Mouse (Mus musculus) lung, adult 2 months (tissue): ENCODE results near the gene Grk5. TPM values are rescaled to one million over a fixed set of nuclear protein-coding genes. Genes with fewer than 3 reads are reported as not detected.
"Not testable (repeated sequence)": the region's sequence is repeated elsewhere in the genome, so short reads cannot be mapped to it uniquely, and the experiment has no call there.

Source experiments
- DNase-seq: peaks from one replicate; pipeline ENCODE4 v3.0.0; 2022
- H3K4me1 ChIP-seq: fragments of 200-500 bp; 2 replicates; pipeline ENCODE4 v1.6.1; 2011; ENCODE audit warnings: low read length; ENCODE audit not compliant: control insufficient read depth, insufficient read depth
- H3K4me3 ChIP-seq: fragments of 200-500 bp; replicated peaks from 2 replicates; pipeline ENCODE3; 2011; ENCODE audit warnings: low read depth, mild to moderate bottlenecking, control low read depth, low read length; ENCODE audit errors: extremely low read depth
- CTCF ChIP-seq: fragments of 200-500 bp; IDR thresholded peaks from 2 replicates; pipeline ENCODE4 v1.5.1; 2011; ENCODE audit warnings: mild to moderate bottlenecking, low read length, control low read depth; ENCODE audit not compliant: insufficient read depth
- POLR2A ChIP-seq: fragments of 200-500 bp; IDR thresholded peaks from 2 replicates; pipeline ENCODE4 v1.6.1; 2011; ENCODE audit warnings: low read depth, mild to moderate bottlenecking, control low read depth, low read length, borderline replicate concordance; ENCODE audit errors: extremely low read depth
- WGBS: fragments of 180-500 bp; shearing (Covaris S2); methylation state at CpG from one replicate; pipeline ENCODE4 v1.1.7; 2018; 5-methylcytosine and 5-hydroxymethylcytosine counted together
- polyA plus RNA-seq: library from polyadenylated mRNA; depleted of rRNA; stranded (reverse); fragments of >200 nt; gene quantifications from 2 replicates; pipeline ENCODE4 v1.2.3, GENCODE M21; 2012

The Grk5 gene
- polyA plus RNA-seq, 1 experiment: 10.8 TPM

DNA sequence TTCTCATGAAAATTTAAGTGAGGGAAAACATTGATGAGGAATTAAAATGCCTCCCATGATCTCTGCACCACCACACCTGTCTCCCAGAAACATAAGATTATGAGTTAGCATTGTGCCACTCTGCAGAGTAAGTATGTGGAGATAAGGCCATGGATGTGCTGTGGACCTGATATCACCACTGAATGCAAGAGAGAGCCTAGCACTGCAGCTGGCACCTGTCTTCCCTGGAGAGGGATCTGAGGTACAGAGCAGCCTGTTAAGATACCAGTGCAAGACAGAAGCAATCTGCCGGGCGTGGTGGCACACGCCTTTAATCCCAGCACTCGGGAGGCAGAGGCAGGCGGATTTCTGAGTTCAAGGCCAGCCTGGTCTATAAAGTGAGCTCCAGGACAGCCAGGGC, 15.9 kb downstream of the Grk5 start:
- DNase-seq: no peak
- TF ChIP-seq POLR2A: no peak
- 93% methylated on average over 5 of the region's 5 CpGs for WGBS
- Histone ChIP-seq H3K4me3 (no peak overlapping the region), H3K4me1 (peaks cover 10% of the 10 kb centered on the region)

DNA sequence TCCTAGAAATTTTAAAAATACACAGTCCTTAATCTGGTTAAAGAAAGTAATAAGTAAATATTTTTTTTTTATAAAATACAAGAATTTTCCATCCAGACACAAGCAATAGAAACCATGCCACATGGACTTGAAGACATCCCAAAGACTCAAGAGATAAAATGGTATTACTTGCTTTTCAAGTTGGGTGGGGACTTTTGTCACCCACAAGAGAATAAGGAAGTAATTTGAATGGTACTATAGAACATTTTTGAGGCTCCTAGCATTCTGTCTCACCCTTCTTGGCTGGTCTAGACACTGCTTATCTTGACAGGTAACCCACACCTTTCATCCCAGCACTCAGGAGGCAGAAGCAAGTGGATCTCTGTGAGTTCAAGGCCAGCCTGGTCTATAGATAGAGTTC, 20.8 kb downstream of the Grk5 start:
- H3K4me1 ChIP-seq: peaks cover 3% of the 10 kb centered on the region
- H3K4me3 ChIP-seq: no peak overlapping the region
- DNase-seq: no peak
- TF ChIP-seq CTCF (no peak), POLR2A (no peak)

DNA sequence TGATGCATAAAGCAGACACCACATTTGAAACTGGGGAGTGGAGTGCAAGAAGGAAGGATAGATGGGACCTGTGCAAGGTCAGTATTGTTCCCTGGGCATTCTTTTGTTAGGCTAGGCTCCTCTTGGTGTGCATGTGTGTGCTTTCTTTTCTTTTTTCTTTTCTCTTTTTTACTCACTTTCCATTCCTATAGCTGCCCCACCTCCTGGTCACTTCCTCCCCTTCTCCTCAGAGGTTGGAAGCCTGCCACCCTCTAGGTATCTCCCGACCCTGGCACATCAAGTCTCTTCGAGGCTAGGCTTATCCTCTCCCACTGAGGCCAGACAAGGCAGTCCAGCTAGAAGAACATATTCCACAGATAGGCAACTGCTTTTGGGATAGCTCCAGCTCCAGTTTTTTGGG, 22.1 kb downstream of the Grk5 start:
- 40% methylated on average over 2 of the region's 2 CpGs for WGBS
- no peak for DNase-seq
- Histone ChIP-seq H3K4me1 (peaks cover 8% of the 10 kb centered on the region), H3K4me3 (no peak overlapping the region)
- TF ChIP-seq CTCF: no peak
- TF ChIP-seq POLR2A: no peak

DNA sequence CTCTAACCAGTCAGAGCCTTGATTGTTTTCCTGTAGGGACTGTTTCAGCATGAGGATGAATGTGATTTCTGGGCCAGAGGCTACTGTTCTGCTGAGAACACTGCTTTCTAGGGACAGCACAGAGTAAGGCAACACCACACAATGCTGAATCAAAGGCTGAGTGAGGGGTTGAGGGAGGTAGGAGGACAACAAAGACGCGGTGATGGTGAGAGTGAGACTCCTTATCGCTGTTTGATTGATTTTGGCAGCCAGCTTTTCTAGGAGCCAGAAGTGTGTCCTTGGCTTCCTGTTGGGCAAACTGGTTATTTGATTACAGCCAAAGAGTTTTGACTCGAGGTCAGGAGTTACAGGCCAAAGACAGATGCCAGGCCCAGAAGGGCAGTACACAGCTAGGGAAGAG, 25.7 kb downstream of the Grk5 start:
- 16% methylated on average over 4 of the region's 4 CpGs for WGBS
- Histone ChIP-seq H3K4me1 (peaks cover 13% of the 10 kb centered on the region), H3K4me3 (no peak overlapping the region)
- DNase-seq: no peak
- no peak for TF ChIP-seq POLR2A

DNA sequence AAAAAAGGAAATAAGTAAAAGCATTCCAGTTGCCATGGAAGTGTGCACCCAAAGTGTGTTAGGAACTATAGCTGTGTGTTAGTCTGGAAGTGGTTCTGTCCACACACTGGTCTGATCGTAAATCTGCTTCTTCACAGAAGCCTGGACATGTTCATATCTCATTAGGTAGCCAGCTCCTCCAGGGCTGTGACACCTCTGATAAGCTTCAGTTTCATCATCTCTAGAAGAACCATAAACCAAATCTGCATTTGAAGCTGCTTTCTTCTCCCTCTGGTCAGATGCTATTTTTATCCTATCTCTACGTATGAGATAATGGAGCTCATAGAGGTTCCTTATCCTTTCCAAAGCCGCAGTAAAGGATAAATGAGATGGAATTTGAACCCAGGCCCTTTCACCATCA, 26.3 kb downstream of the Grk5 start:
- 77% methylated on average over 3 of the region's 3 CpGs for WGBS
- no peak for DNase-seq
- no peak overlapping the region for H3K4me3 ChIP-seq
- peaks cover 13% of the 10 kb centered on the region for H3K4me1 ChIP-seq
- TF ChIP-seq CTCF: no peak
- no peak for TF ChIP-seq POLR2A

DNA sequence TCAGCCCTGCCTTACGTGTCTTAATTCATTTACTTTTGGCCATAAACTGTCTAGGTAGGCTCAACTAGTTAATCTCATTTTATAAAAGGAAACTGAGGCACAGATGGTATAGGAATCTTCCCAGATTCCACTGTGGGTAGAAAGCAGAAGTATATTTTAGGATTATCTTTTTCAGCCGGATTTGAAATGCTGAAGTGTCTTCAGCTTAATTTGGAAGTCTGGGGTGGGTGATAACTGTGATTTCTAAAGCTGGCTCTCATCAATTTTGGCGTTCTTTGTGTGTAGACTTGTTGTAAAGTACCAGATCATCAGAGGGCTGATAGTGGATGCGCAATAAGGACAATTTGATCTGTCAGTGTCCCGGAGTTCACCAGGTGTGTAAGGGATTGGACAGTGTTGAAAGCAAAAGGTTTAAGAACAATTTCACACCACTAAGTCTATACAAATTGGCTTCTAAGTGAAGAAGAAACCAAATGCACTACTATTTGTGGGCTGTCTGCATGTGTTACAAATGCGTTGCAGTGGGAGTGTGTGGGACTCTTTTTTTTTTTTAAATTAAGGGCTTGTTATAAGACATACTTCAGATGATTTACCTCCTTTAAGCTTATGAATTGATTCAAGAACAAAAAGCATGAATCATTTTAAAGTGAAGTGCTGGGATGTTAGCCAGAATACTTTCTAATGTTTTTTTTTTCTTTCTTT, 27.5 kb downstream of the Grk5 start:
- DNase-seq: no peak
- Histone ChIP-seq H3K4me3 (no peak overlapping the region), H3K4me1 (peaks cover 13% of the 10 kb centered on the region)
- TF ChIP-seq CTCF (no peak), POLR2A (no peak)
- 83% methylated on average over 6 of the region's 6 CpGs for WGBS

DNA sequence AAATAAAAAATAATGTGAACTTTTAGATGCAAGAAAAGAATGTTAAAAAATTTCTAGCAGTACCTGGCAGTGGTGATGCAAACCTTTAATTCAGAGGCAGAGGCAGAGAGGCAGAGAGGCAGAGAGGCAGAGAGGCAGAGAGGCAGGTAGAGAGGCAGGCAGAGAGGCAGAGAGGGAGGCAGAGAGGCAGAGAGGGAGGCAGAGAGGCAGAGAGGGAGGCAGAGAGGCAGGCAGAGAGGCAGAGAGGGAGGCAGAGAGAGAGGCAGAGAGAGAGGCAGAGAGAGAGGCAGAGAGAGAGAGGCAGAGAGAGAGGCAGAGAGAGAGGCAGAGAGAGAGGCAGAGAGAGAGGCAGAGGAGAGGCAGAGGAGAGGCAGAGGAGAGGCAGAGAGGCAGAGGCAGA, 35.0 kb downstream of the Grk5 start:
- not testable (repeated sequence) for H3K4me3 ChIP-seq, DNase-seq, H3K4me1 ChIP-seq

DNA sequence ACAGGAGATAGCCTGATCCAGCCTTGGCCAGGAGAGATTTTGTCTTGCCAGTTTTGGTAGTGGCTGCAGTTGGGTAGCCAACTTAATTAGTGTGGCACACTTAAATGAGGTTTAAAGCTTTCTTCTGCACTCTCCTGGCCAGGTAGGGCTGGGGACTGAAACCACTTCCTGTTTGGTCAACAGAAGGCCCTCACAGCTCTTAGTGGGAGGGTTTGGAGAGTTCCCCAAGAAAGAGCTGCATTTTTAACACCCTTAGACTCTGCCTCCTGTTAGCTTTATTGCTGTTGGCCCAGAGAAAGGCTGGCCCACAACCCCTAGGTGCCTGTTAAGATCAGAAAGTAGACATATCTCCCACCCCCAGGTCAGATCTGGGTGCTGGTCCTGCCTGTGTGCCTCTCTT, 45.5 kb downstream of the Grk5 start:
- TF ChIP-seq POLR2A (no peak), CTCF (no peak)
- DNase-seq: no peak
- Histone ChIP-seq H3K4me1 (peaks cover 11% of the 10 kb centered on the region), H3K4me3 (no peak overlapping the region)

DNA sequence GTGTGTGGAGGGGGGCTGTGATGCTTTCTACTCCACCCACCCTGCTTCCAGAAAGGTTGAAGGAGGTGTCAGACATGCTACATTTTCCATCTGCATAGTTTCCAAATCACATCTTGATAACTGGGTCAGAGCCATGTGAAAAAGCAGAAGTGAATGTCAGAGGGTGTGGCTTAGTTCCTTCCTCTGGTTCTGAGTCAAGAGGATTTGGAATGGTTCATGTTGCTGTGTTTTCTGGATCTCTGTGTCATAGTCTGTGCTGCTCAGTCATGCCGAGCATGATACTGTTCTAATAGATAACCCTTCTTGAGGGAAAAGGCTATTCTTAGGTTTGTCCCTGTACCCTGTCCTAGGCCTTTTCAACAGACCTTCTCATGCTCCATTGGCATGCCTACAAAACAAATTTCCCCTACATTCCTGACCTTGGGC, 50.4 kb downstream of the Grk5 start:
- TF ChIP-seq CTCF (no peak), POLR2A (no peak)
- WGBS: 3% methylated on average over 1 of the region's 1 CpGs
- no peak overlapping the region for H3K4me3 ChIP-seq
- H3K4me1 ChIP-seq: peaks cover 34% of the 10 kb centered on the region
- DNase-seq: no peak

DNA sequence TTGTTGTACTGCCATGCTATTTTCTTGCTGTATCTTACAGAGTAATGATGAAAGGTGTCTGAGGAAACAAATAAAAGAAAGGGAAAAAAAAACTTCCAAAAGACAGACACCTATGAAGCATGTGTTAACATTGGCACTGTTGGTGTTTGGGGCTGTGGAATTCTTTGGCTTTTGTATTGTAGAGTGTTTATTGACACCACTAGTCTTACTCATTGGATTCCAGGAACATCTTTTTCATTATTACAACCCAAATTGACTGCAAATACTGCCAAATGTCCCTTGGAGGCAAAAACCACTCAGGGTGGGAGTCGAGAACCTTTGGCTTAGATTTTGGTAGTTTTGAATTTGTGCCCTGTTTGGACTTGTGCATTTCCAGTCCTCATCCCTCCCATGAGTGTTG, 51.3 kb downstream of the Grk5 start:
- no peak overlapping the region for H3K4me3 ChIP-seq
- peaks cover 37% of the 10 kb centered on the region for H3K4me1 ChIP-seq
- DNase-seq: no peak
- WGBS: 78% methylated on average over 1 of the region's 1 CpGs
- TF ChIP-seq CTCF (no peak), POLR2A (no peak)
